Mouse (Mus musculus): ENCODE results near the gene Lim2. TPM values are rescaled to one million over a fixed set of nuclear protein-coding genes. Genes with fewer than 3 reads are reported as not detected.

Gene Lim2
- polyA plus RNA-seq, 1 experiment from 2014 or later: not detected

- no peaks in the 10 kb centered on the region for H3K9me3 ChIP-seq (ENCODE audit: control insufficient read depth, low read length)
- H3K36me3 ChIP-seq (replicated peaks; ENCODE audit: control insufficient read depth, insufficient read depth): peaks cover 26% of the 10 kb centered on the region
- H3K4me2 ChIP-seq (replicated peaks): no peak overlapping the region
- DNase-seq (ENCODE audit: low spot score) (no peak), ATAC-seq (ENCODE audit: low FRiP score) (no peak)
- no peaks in the 10 kb centered on the region for H3K4me1 ChIP-seq (replicated peaks; ENCODE audit: control insufficient read depth, insufficient read depth, low read length)
- H3K4me3 ChIP-seq (replicated peaks; ENCODE audit: low read length): no peak overlapping the region
- no peak overlapping the region for H3K9ac ChIP-seq
- WGBS: 93% methylated on average over 14 of the region's 14 CpGs
- no peak overlapping the region for H3K27ac ChIP-seq
- H3K27me3 ChIP-seq (ENCODE audit: control insufficient read depth, insufficient read depth, low read length): no peaks in the 10 kb centered on the region
Observed at GRCm38 (mm10) chr7:43453599-43454355, 26.3 kb downstream of the Lim2 start.

- Histone ChIP-seq H3K4me3 (replicated peaks; ENCODE audit: low read length) (no peak overlapping the region), H3K27me3 (ENCODE audit: control insufficient read depth, insufficient read depth, low read length) (no peaks in the 10 kb centered on the region), H3K9ac (no peak overlapping the region), H3K4me2 (replicated peaks) (no peak overlapping the region), H3K9me3 (ENCODE audit: control insufficient read depth, low read length) (no peaks in the 10 kb centered on the region), H3K36me3 (replicated peaks; ENCODE audit: control insufficient read depth, insufficient read depth) (peaks cover 26% of the 10 kb centered on the region), H3K27ac (no peak overlapping the region), H3K4me1 (replicated peaks; ENCODE audit: control insufficient read depth, insufficient read depth, low read length) (no peaks in the 10 kb centered on the region)
- ATAC-seq (ENCODE audit: low FRiP score) (no peak), DNase-seq (ENCODE audit: low spot score) (no peak)
- 97% methylated on average over 6 of the region's 6 CpGs for WGBS
Observed at GRCm38 (mm10) chr7:43454371-43454770, 26.9 kb downstream of the Lim2 start.

DNA sequence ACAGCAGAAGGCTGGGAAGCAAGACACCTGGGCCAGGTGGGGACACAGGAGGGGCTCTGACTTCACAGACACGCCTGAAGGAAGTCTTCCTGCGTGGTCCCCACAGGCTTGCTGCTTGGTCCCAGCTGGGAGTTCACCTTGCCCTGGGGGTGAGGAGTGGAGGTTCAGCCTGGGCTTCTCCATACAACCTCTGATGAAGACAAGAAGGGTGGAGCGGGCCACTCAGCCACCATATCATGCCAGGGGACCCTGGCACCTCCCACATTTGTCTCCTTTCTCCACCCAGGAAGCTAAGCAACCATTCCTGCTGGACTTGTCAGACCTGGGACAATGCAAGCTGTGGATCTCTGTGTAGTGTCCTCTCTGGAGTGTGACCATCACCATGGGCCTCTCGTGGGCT is 35.4 kb downstream of the Lim2 start, which contains the start of gene Vsig10l:
Gene Vsig10l (plus strand): TSS at position 301 of the 400 bp plus-strand sequence.
- Histone ChIP-seq H3K36me3 (replicated peaks; ENCODE audit: control insufficient read depth, insufficient read depth) (no peaks in the 10 kb centered on the region), H3K27ac (no peak within 1 kb of the TSS), H3K9me3 (ENCODE audit: control insufficient read depth, low read length) (no peaks in the 10 kb centered on the region), H3K9ac (no peak within 1 kb of the TSS), H3K4me3 (replicated peaks; ENCODE audit: low read length) (no peak within 1 kb of the TSS), H3K4me2 (replicated peaks) (no peak within 1 kb of the TSS), H3K27me3 (ENCODE audit: control insufficient read depth, insufficient read depth, low read length) (peaks cover 27% of the 10 kb centered on the region), H3K4me1 (replicated peaks; ENCODE audit: control insufficient read depth, insufficient read depth, low read length) (peaks cover 13% of the 10 kb centered on the region; the same call in 1 of the 2 replicates)
- no peak for DNase-seq (ENCODE audit: low spot score)
- 72% methylated on average over 4 of the region's 4 CpGs for WGBS
- no peak for ATAC-seq (ENCODE audit: low FRiP score)

DNA sequence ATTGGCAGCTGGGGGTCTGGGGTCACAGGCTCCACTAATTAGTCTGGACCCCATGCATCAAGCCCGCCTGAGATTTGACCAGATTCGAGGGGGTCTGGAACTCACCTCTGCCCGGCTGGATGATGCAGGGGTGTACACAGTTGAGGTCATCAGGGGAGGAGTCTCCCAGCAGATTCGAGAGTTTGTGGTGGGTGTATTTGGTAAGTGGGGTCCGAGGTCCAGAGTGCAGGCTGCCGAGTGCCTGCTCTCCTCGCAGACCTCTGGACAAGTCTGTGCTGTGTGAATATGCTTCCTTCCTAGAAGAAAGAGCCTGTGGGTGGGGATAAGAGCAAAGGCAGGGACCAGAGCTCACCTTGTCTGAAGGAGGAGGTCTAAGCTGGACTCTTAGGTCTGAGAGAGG is 36.5 kb downstream of the Lim2 start:
- peaks cover 27% of the 10 kb centered on the region for H3K27me3 ChIP-seq (ENCODE audit: control insufficient read depth, insufficient read depth, low read length)
- 84% methylated on average over 7 of the region's 7 CpGs for WGBS
- H3K4me2 ChIP-seq (replicated peaks): no peak overlapping the region
- H3K27ac ChIP-seq: no peak overlapping the region
- ATAC-seq (ENCODE audit: low FRiP score) (no peak), DNase-seq (ENCODE audit: low spot score) (no peak)
- H3K9ac ChIP-seq: no peak overlapping the region
- H3K4me3 ChIP-seq (replicated peaks; ENCODE audit: low read length): no peak overlapping the region
- H3K36me3 ChIP-seq (replicated peaks; ENCODE audit: control insufficient read depth, insufficient read depth): no peaks in the 10 kb centered on the region
- no peaks in the 10 kb centered on the region for H3K9me3 ChIP-seq (ENCODE audit: control insufficient read depth, low read length)
- peaks cover 13% of the 10 kb centered on the region; the same call in 1 of the 2 replicates for H3K4me1 ChIP-seq (replicated peaks; ENCODE audit: control insufficient read depth, insufficient read depth, low read length)

- ATAC-seq (ENCODE audit: low FRiP score) (peak; percentile 72; the same call in 1 of the 2 replicates), DNase-seq (ENCODE audit: low spot score) (no peak)
- Histone ChIP-seq H3K4me1 (replicated peaks; ENCODE audit: control insufficient read depth, insufficient read depth, low read length) (peaks cover 13% of the 10 kb centered on the region; the same call in 1 of the 2 replicates), H3K9me3 (ENCODE audit: control insufficient read depth, low read length) (no peaks in the 10 kb centered on the region), H3K27ac (no peak overlapping the region), H3K4me3 (replicated peaks; ENCODE audit: low read length) (peak overlapping the region; percentile 40), H3K4me2 (replicated peaks) (peak overlapping the region; percentile 78), H3K36me3 (replicated peaks; ENCODE audit: control insufficient read depth, insufficient read depth) (no peaks in the 10 kb centered on the region), H3K9ac (peak overlapping the region; percentile 57), H3K27me3 (ENCODE audit: control insufficient read depth, insufficient read depth, low read length) (peaks cover 27% of the 10 kb centered on the region)
- 10% methylated on average over 35 of the region's 35 CpGs for WGBS
Observed at GRCm38 (mm10) chr7:43464864-43465343, 37.4 kb downstream of the Lim2 start.

DNA sequence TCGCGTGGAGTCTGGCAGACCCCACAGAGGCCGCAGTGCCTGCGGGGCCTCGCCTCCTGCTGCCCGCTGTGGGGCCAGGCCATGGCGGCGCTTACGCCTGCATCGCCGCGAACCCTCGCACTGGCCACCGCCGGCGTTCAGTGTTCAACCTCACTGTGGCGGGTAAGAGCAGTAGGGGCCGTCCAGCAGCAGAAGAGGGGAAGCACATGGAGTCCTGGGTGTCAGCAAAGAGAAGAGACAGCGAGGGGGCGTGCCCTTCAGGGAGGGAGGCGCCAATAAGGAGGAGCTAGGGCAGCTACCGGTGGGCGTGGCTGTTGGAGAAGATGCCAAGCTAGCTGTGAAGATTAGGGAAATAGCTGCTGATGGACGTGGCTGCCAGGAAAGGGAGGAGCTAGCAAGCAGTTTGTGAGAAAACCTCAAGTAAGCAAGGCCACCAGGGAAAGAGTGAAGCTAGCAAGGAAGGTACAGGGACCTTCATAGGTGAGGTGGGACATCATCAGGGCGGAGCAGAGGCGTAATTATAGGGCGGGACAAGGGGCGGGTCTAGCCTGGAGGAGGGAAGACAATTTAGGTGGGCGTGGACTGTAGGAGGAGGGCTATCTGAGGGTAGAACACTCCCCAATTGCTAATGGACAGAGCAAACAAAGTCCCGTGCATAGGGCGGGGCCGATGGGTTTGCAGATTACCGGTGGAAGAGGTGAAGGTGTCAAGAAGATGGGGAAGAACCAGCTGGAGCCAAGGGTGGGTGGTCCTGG is 38.1 kb downstream of the Lim2 start:
- Histone ChIP-seq H3K4me3 (replicated peaks; ENCODE audit: low read length) (peak overlapping the region; percentile 40), H3K27ac (no peak overlapping the region), H3K4me1 (replicated peaks; ENCODE audit: control insufficient read depth, insufficient read depth, low read length) (peaks cover 13% of the 10 kb centered on the region; the same call in 1 of the 2 replicates), H3K4me2 (replicated peaks) (peak overlapping the region; percentile 78), H3K36me3 (replicated peaks; ENCODE audit: control insufficient read depth, insufficient read depth) (no peaks in the 10 kb centered on the region), H3K9ac (peak overlapping the region; percentile 57), H3K9me3 (ENCODE audit: control insufficient read depth, low read length) (no peaks in the 10 kb centered on the region), H3K27me3 (ENCODE audit: control insufficient read depth, insufficient read depth, low read length) (peaks cover 27% of the 10 kb centered on the region)
- DNase-seq (ENCODE audit: low spot score) (peak; percentile 82), ATAC-seq (ENCODE audit: low FRiP score) (peak; percentile 83)
- under 1% methylated on average over 33 of the region's 33 CpGs for WGBS

DNA sequence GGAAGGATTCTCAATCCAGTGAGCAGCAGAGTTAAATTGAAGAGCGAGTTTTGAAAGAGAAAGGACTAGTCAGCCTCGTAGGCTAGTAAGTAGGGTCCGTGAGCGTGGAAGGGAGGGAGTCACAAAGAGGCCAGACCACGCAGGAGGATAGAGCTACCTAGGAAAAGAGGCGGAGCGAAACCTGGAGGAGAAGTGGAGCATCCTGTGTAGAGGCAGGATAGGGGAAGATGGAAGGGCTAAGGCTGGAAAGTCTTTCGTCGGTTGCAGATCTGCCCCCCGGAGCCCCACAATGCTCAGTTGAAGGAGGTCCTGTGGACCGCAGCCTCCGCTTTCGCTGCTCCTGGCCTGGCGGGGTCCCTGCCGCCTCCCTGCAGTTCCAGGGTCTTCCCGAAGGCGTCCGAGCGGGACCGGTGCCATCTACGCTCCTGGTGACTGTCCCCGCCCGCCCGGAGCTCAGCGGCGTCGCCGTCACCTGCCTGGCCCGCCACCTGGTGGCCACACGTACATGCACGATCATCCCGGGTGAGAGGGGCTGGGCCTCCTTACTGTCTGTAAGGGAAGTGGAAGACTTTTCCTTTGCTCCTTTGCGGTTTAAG is 38.7 kb downstream of the Lim2 start:
- Histone ChIP-seq H3K27me3 (ENCODE audit: control insufficient read depth, insufficient read depth, low read length) (peaks cover 27% of the 10 kb centered on the region), H3K4me3 (replicated peaks; ENCODE audit: low read length) (peak overlapping the region; percentile 40), H3K4me1 (replicated peaks; ENCODE audit: control insufficient read depth, insufficient read depth, low read length) (peaks cover 13% of the 10 kb centered on the region; the same call in 1 of the 2 replicates), H3K4me2 (replicated peaks) (peak overlapping the region; percentile 78), H3K36me3 (replicated peaks; ENCODE audit: control insufficient read depth, insufficient read depth) (no peaks in the 10 kb centered on the region), H3K27ac (no peak overlapping the region), H3K9me3 (ENCODE audit: control insufficient read depth, low read length) (no peaks in the 10 kb centered on the region), H3K9ac (peak overlapping the region; percentile 51)
- DNase-seq (ENCODE audit: low spot score) (peak; percentile 73), ATAC-seq (ENCODE audit: low FRiP score) (peak; percentile 66)
- WGBS: under 1% methylated on average over 33 of the region's 33 CpGs

DNA sequence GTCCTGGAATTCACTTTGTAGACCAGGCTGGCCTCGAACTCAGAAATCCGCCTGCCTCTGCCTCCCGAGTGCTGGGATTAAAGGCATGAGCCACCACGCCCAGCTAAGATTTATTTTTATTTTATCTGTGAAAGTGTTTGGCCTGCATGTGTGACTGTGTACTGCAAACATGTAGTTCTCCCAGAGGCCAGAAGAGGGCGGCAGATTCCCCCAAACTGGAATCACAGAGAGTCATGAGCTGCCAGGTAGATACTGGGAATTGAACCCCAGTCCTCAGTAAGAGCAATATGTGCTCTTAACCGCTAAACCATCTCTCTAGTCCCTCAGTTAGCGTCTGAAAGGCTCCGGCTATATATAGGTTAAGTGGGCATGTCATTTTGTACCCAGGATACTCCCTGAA is 42.9 kb downstream of the Lim2 start:
- 0 out of 2 replicates have a peak, but pooled peaks cover 5% of the 10 kb centered on the region for H3K27me3 ChIP-seq (ENCODE audit: control insufficient read depth, insufficient read depth, low read length)
- no peak overlapping the region for H3K4me2 ChIP-seq (replicated peaks)
- H3K4me3 ChIP-seq (replicated peaks; ENCODE audit: low read length): no peak overlapping the region
- peaks cover 21% of the 10 kb centered on the region for H3K36me3 ChIP-seq (replicated peaks; ENCODE audit: control insufficient read depth, insufficient read depth)
- H3K9me3 ChIP-seq (ENCODE audit: control insufficient read depth, low read length): no peaks in the 10 kb centered on the region
- H3K4me1 ChIP-seq (replicated peaks; ENCODE audit: control insufficient read depth, insufficient read depth, low read length): 0 out of 2 replicates have a peak, but pooled peaks cover 5% of the 10 kb centered on the region
- no peak for DNase-seq (ENCODE audit: low spot score)
- no peak overlapping the region for H3K9ac ChIP-seq
- 43% methylated on average over 8 of the region's 8 CpGs for WGBS
- H3K27ac ChIP-seq: no peak overlapping the region
- ATAC-seq (ENCODE audit: low FRiP score): no peak

DNA sequence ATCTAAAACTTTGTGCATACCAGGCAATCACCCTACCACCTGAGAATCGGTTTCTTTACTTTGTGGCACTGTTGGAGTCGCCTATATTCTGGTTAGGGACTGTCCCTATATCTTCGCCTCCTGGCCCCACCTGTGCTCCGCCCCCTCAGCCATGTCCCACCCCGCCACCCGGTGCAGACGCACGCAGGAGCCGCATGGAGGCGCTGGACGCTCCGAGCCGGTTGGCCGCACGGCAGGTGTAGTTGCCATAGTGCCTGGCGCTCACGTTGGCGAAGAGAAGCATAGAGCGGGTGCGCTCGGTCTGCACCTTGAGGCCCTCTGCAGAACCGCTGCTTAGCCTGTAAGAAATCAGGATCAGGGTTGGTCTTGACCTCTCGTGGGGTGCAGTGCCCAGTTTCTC is 48.2 kb downstream of the Lim2 start:
- H3K27ac ChIP-seq: no peak overlapping the region
- H3K27me3 ChIP-seq (ENCODE audit: control insufficient read depth, insufficient read depth, low read length): peaks cover 24% of the 10 kb centered on the region
- H3K4me3 ChIP-seq (replicated peaks; ENCODE audit: low read length): no peak overlapping the region
- peaks cover 38% of the 10 kb centered on the region for H3K36me3 ChIP-seq (replicated peaks; ENCODE audit: control insufficient read depth, insufficient read depth)
- H3K9ac ChIP-seq: no peak overlapping the region
- no peaks in the 10 kb centered on the region for H3K9me3 ChIP-seq (ENCODE audit: control insufficient read depth, low read length)
- H3K4me1 ChIP-seq (replicated peaks; ENCODE audit: control insufficient read depth, insufficient read depth, low read length): no peaks in the 10 kb centered on the region
- H3K4me2 ChIP-seq (replicated peaks): no peak overlapping the region
- ATAC-seq (ENCODE audit: low FRiP score): no peak
- WGBS: 13% methylated on average over 23 of the region's 23 CpGs
- DNase-seq (ENCODE audit: low spot score): no peak

Measured in hindbrain, embryonic 14.5 days (tissue).